Mouse (Mus musculus) T-helper 17 cell (primary cell): ENCODE measurements at regions not wholly inside any gene's neighbourhood (a gene's known extent, or its start where the extent isn't known, plus 50 kb on each side); places are given as distances from the start of the nearest gene placed in this dataset.

Experiments
- in situ Hi-C, 2 experiments: fragments of 300-600 bp; cut with MboI, MseI; formaldehyde crosslinking; loops; 1 replicate in 1 of 2; 2 replicates in 1 of 2; pipeline ENCODE4 v1.15.1; 2025; ENCODE audit warnings: high pct_unique_total_duplicates in 2 of 2

- in situ Hi-C loops, result no loop called here
Observed at GRCm38 (mm10) chr14:33854181-33854580, 69.2 kb upstream of the Gdf10 start.

DNA sequence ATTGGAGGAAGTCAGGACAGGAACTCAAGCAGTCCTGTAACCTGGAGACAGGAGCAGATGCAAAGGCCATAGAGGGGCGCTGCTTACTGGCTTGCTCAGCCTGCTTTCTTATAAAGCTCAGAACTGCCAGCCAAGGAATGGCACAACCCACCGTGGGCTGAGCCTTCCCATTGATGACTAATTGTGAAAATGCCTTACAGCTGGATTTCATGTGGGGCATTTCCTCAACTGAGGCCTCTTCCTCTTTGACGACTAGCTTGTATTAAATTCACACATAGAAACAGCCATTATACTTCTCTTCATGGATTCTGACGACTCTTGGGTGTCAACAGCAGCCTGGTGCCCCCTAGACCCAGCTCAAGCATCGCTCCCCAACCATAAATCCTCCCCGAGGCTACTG, 66.4 kb upstream of the Gdf10 start:
- in situ Hi-C loops, result no loop called here

- in situ Hi-C loops, result no loop called here
Observed at GRCm38 (mm10) chr14:33864796-33865195, 58.6 kb upstream of the Gdf10 start.

DNA sequence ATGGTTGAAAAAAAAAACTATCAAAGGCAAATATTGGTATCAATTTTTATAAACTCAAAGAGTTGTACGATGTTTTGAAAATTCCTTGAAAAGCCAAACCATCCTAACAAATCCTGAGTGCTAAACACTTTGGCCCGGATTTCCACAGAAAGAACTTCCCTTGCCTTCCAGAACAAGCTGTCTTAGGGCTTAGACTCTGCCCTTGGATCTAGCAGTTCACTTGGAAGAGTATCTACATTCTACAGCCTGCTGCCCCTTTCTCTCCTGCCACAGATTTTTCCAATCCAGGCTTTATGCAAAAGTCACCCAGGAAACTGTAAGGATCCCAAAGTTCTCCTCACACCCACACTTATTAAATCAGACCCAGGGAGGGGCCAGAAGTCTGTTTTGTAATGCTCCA, 57.6 kb upstream of the Gdf10 start:
- in situ Hi-C loops, result no loop called here

GRCm38 (mm10) chr14:33867674-33868073, 55.7 kb upstream of the Gdf10 start:
- in situ Hi-C loops, result no loop called here
